In the genomic region with DNA sequence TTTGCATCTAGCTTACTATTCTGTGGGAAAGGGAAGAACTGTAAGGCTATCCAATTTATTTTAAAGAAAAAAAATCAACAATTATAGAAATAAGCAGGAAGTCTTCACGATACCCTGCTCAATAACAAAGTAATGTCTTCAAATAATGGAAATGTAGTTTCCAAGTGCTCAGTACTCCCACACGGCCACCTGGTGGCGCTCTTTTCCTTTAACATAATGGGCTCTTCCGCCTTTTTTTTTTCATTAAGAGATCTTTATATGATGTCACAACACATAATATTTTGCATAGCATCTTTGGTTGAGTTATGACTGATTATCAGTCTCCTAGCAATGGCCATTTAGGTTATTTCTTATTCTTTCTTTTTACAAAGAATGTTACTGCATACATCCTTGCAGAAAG, we compare ENCODE assay signal across 10 mouse cellular contexts. TPM values are rescaled to one million over a fixed set of nuclear protein-coding genes. Genes with fewer than 3 reads are reported as not detected.
DNase-seq lines count a peak whose midpoint lies in the region; ATAC-seq and TF ChIP-seq lines count a peak whose summit lies in the region.
"Had no signal": no experiment of that assay in that cellular context is flagged by ENCODE, and none has a peak within 500 bp of the region (broad histone marks: within the 10 kb centered on the region; RNA-seq: fewer than 3 reads in every experiment).

No protein-coding gene starts in this region.

- H3K4me1 ChIP-seq in heart, postnatal 0 days (ENCODE audit: control insufficient read depth, insufficient read depth), result no peaks in the 10 kb centered on the region
- H3K4me1 ChIP-seq in G1E (ENCODE audit: insufficient read depth, low read depth, low read length), result no peaks in the 10 kb centered on the region
- H3K4me1 ChIP-seq: heart, embryonic 15.5 days; megakaryocyte, embryonic 14.5 days had no signal

- no peak for DNase-seq in heart, postnatal 0 days (ENCODE audit: low spot score)
- DNase-seq in heart, adult 18-20 months, result no peak
- DNase-seq in lung, postnatal 36 days, result peak; percentile 2
- no peak for DNase-seq in lung, postnatal 25 days (ENCODE audit: low spot score)
- DNase-seq in G1E (ENCODE audit: low spot score) (no peak), adipocyte (ENCODE audit: low spot score) (no peak), MN1 (ENCODE audit: low spot score) (no peak)

- H3K4me2 ChIP-seq in heart, postnatal 0 days (ENCODE audit: low read depth, low read length), result no peak overlapping the region
- H3K4me2 ChIP-seq: heart, embryonic 15.5 days had no signal

- H3K9me3 ChIP-seq in heart, postnatal 0 days (replicated peaks; ENCODE audit: control insufficient read depth, low read length), result no peaks in the 10 kb centered on the region
- H3K9me3 ChIP-seq in G1E (replicated peaks), result no peaks in the 10 kb centered on the region
- H3K9me3 ChIP-seq: heart, embryonic 15.5 days; megakaryocyte, embryonic 14.5 days had no signal

- WGBS in heart, postnatal 0 days, result 45% methylated on average over 4 of the region's 4 CpGs

- H3K27me3 ChIP-seq in heart, postnatal 0 days (ENCODE audit: control insufficient read depth, insufficient read depth, low read length), result no peaks in the 10 kb centered on the region
- peaks cover under 1% of the 10 kb centered on the region; the same call in 1 of the 2 replicates for H3K27me3 ChIP-seq in G1E (ENCODE audit: insufficient read depth, low read length)
- H3K27me3 ChIP-seq: heart, embryonic 15.5 days; megakaryocyte, embryonic 14.5 days had no signal

- no peak for ATAC-seq in heart, postnatal 0 days (ENCODE audit: insufficient read depth, low read depth)
- ATAC-seq in G1E (ENCODE audit: extremely low read depth, insufficient number of reproducible peaks, low FRiP score, poor library complexity, severe bottlenecking), result no peak
- peak; percentile 40; the same call in 1 of the 2 replicates for ATAC-seq in megakaryocyte, adult 5-6 weeks (ENCODE audit: poor library complexity, severe bottlenecking)

- H3K36me3 ChIP-seq in heart, postnatal 0 days (replicated peaks; ENCODE audit: control insufficient read depth, insufficient read depth, low read length), result no peaks in the 10 kb centered on the region
- H3K36me3 ChIP-seq in G1E (replicated peaks), result no peaks in the 10 kb centered on the region
- H3K36me3 ChIP-seq: heart, embryonic 15.5 days had no signal

- H3K4me3 ChIP-seq in heart, postnatal 0 days (ENCODE audit: low read depth, low read length), result no peak overlapping the region
- no peak overlapping the region for H3K4me3 ChIP-seq in G1E (ENCODE audit: low read depth, low read length)
- H3K4me3 ChIP-seq: heart, embryonic 15.5 days; megakaryocyte, embryonic 14.5 days had no signal

- no peak overlapping the region for H3K9ac ChIP-seq in heart, postnatal 0 days (replicated peaks; ENCODE audit: low read depth, low read length)
- H3K9ac ChIP-seq: heart, embryonic 15.5 days had no signal

- 0 out of 2 replicates have a peak, but pooled peaks have one; percentile 8 for TF ChIP-seq CTCF in heart, postnatal 0 days (IDR thresholded peaks at IDR 0.05; ENCODE audit: low read depth)
- 0 out of 2 replicates have a peak, but pooled peaks have one; percentile 20 for TF ChIP-seq CTCF in G1E (IDR thresholded peaks at IDR 0.05; ENCODE audit: low read depth, low read length)

- no peak overlapping the region for H3K27ac ChIP-seq in heart, postnatal 0 days (ENCODE audit: low read depth)
- H3K27ac ChIP-seq: heart, embryonic 15.5 days had no signal

- no peak for TF ChIP-seq EP300 in heart, postnatal 0 days (IDR thresholded peaks at IDR 0.05; ENCODE audit: low read depth)

RNA-seq across cellular contexts. Expression of a gene that starts 29.0 kb away (rescaled TPM):
- 0.12 TPM in 1 of 2 replicates, not detected in the other for total RNA-seq in heart, postnatal 0 days (2014; rRNA removed; ENCODE audit: low replicate concordance)
- polyA plus RNA-seq in heart, postnatal 0 days (2015; fragmentation: Nextera tagmentation; extraction: Ambion mirVana), result 0.12 and 0.25 TPM in 2 replicates
- total RNA-seq in heart, adult 18-20 months (2021), result 1 to 10 TPM; 1.4 to 1.5 TPM
- total RNA-seq in G1E (2014; fragmentation: Nextera tagmentation) (8.6 and 9.1 TPM in 2 replicates), G1E (2017) (16.2 and 17.0 TPM in 2 replicates)
- polyA plus RNA-seq in G1E (2012), result 0.19 and 0.50 TPM in 2 replicates
- 2.7 and 6.0 TPM in 2 replicates for total RNA-seq in megakaryocyte, adult 5-6 weeks (2015)
- total RNA-seq in megakaryocyte, adult 5-6 weeks (2017), result 3.5 and 4.6 TPM in 2 replicates
